Mouse (Mus musculus) lung, postnatal 0 days (tissue): ENCODE results near the gene Tmem176a.

ENCODE experiments used
- CTCF ChIP-seq: IDR thresholded peaks from 2 replicates; pipeline ENCODE4 v1.5.1; 2016; ENCODE audit warnings: antibody characterized with exemption, mild to moderate bottlenecking
- EP300 ChIP-seq: IDR thresholded peaks from 2 replicates; pipeline ENCODE4 v1.6.1; 2016; ENCODE audit warnings: antibody characterized with exemption, mild to moderate bottlenecking, control low read depth

DNA sequence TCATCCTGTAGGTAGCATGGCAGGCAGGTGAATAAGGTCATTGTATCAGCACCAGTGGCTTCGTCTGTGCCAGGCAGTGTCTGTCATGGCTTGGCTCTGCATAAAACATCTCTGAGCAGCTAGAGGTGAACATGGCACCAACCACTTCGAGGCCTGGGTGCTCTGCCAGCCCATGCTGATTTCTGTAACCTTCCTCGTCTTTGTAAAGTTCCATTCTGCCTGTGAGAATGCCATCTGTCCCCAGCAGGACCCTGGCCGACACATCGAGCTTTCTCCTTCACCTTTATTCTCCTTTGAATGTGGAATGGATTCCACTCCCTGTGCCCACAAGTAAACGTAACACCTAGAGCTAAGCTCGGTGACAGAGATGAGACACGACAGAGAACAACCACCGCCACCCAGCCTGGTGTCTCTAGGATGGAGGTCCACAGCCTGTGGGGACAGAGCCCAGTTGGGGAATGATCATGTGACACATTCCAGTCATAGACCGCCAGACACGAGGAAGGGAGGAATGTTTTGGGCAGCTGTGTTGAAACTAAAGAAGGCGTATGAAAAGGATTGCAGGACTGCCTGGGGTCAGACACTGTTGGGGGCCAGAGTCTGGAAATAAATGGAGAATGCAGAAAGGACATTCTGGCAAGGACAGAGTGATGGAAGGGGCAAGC, 21.0 kb downstream of the Tmem176a start:
- TF ChIP-seq EP300 (peak; percentile 32; the same call in 1 of the 2 replicates), CTCF (no peak)
